Mouse (Mus musculus) forebrain, embryonic 14.5 days (tissue): Measurements from ENCODE around the gene Bri3bp. TPM values are rescaled to one million over a fixed set of nuclear protein-coding genes. Genes with fewer than 3 reads are reported as not detected.

Experiments used
- ATAC-seq: fragments of 200-750 bp; cut with Nextera tagmentation; 2 replicates; pipeline ENCODE4 v1.8.0; 2017; ENCODE audit warnings: mild to moderate bottlenecking, moderate library complexity
- DNase-seq: peaks from one replicate; pipeline ENCODE4 v3.0.0-alpha.2; 2015; ENCODE audit warnings: low spot score
- H3K27ac ChIP-seq: fragments of 300-500 bp; sonication (generic); 2 replicates; pipeline ENCODE4 v1.5.1; 2014; ENCODE audit warnings: low read depth, mild to moderate bottlenecking, control low read depth, low read length, moderate library complexity
- H3K27me3 ChIP-seq: fragments of 300-500 bp; sonication (generic); replicated peaks from 2 replicates; pipeline ENCODE4 v1.6.1; 2014; ENCODE audit warnings: low read length, control low read depth, mixed read lengths; ENCODE audit not compliant: control insufficient read depth, insufficient read depth
- H3K36me3 ChIP-seq: fragments of 300-500 bp; sonication (generic); 2 replicates; pipeline ENCODE4 v1.6.1; 2014; ENCODE audit warnings: low read length, control low read depth; ENCODE audit not compliant: control insufficient read depth, insufficient read depth
- H3K4me1 ChIP-seq: fragments of 300-500 bp; sonication (generic); 2 replicates; pipeline ENCODE4 v1.6.1; 2014; ENCODE audit warnings: antibody characterized with exemption, low read length, control low read depth; ENCODE audit not compliant: control insufficient read depth, insufficient read depth
- H3K4me2 ChIP-seq: fragments of 300-500 bp; sonication (generic); 2 replicates; pipeline ENCODE4 v1.6.1; 2014; ENCODE audit warnings: mild to moderate bottlenecking, control low read depth, low read length
- H3K4me3 ChIP-seq: fragments of 300-500 bp; sonication (generic); 2 replicates; pipeline ENCODE4 v1.5.1; 2014; ENCODE audit warnings: low read depth, low read length, control low read depth
- H3K9ac ChIP-seq: fragments of 300-500 bp; sonication (generic); 2 replicates; pipeline ENCODE4 v1.6.1; 2014; ENCODE audit warnings: mild to moderate bottlenecking, low read length, control low read depth, moderate library complexity
- H3K9me3 ChIP-seq: fragments of 300-500 bp; sonication (generic); replicated peaks from 2 replicates; pipeline ENCODE4 v1.6.1; 2016; ENCODE audit warnings: low read length, control low read depth, mixed read lengths; ENCODE audit not compliant: control insufficient read depth
- WGBS: fragments of 180-500 bp; shearing (Covaris S2); extraction: QIAGEN DNeasy Blood & Tissue Kit; methylation state at CpG from one replicate; pipeline ENCODE4 v1.1.7; 2014; 5-methylcytosine and 5-hydroxymethylcytosine counted together
- polyA plus RNA-seq: library from polyadenylated mRNA; unstranded; fragments of >200 nt; fragmentation: Nextera tagmentation; extraction: Ambion mirVana; gene quantifications from 2 replicates; pipeline ENCODE4 v1.2.1, GENCODE M21; 2014

The Bri3bp gene
- polyA plus RNA-seq, 1 experiment from 2014 or later = 26.0 TPM

DNA sequence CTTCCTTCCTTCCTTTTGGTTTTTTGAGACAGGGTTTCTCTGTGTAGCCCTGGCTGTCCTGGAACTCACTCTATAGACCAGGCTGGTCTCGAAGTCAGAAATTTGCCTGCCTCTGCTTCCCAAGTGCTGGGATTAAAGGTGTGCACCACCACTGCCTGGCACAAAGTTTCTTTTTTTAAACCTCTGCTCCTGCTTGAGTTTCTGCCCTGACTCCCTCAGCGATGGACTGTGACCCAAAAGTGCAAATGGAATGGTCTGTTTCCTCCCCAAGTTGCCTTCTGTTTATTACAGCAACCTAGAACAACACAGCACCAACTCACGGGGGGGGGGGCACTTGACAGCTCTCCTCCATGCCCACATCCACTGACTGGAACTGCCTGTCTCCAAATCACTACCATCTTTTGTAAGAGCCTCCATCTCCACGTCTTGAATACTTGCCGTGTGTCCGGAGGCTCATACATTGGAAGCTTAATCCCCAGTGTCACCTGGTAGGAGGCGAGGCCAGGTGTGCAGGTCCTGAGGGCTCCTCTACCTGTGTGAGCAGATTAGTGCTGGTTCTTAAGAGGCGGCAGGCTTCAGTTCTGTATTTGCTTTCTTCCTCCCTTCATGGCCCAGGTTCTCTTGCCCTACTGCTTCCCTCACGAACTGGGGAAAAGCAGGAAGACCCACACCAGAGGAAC, 31.6 kb downstream of the Bri3bp start:
- H3K27me3 ChIP-seq = no peaks in the 10 kb centered on the region
- DNase-seq (no peak), ATAC-seq (no peak)
- H3K9me3 ChIP-seq = no peaks in the 10 kb centered on the region
- no peak overlapping the region for H3K27ac ChIP-seq
- 82% methylated on average over 9 of the region's 9 CpGs for WGBS
- no peaks in the 10 kb centered on the region for H3K36me3 ChIP-seq
- peaks cover 14% of the 10 kb centered on the region for H3K4me1 ChIP-seq
- no peak overlapping the region for H3K4me2 ChIP-seq
- H3K9ac ChIP-seq = no peak overlapping the region
- H3K4me3 ChIP-seq = no peak overlapping the region

- ATAC-seq (no peak), DNase-seq (no peak)
- H3K27me3 ChIP-seq = no peaks in the 10 kb centered on the region
- H3K4me2 ChIP-seq = peak overlapping the region; percentile 83
- H3K9ac ChIP-seq = peak overlapping the region; percentile 79; the same call in 1 of the 2 replicates
- WGBS = 57% methylated on average over 12 of the region's 12 CpGs
- H3K9me3 ChIP-seq = no peaks in the 10 kb centered on the region
- peak overlapping the region; percentile 73 for H3K4me3 ChIP-seq
- H3K27ac ChIP-seq = no peak overlapping the region
- peaks cover 14% of the 10 kb centered on the region for H3K4me1 ChIP-seq
- H3K36me3 ChIP-seq = no peaks in the 10 kb centered on the region
Observed at GRCm38 (mm10) chr5:125475030-125475429, 33.7 kb downstream of the Bri3bp start.

DNA sequence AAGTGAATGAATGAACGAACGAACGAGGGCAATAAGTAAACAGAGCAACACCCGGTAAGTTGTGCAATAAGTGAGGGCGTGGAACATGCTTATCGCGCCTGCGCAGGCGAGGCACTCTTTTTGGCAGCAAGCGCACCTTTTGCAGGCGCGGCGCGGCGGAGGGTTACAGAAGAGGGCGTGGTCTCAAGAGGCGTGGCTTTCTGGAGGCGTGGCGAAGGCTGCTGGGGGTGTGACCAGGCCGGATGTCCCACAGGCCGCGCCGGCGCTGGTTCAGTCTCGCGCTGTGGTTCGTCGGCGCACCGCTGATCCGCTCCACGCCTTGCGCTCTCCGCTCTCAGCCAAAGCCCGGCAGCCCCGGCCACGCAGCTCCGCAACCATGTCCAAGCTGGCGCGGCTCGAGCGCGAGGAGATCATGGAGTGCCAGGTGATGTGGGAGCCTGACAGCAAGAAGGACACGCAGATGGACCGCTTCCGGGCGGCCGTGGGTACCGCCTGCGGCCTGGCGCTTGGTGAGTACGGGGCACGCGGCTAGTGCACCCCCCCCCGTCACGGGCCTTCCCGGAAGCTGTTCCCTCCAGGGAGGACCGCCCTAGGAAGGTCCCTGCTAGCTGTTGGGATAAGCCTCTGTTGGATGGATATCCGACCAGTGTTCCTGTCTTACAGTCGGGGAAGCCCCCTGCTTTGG, 34.4 kb downstream of the Bri3bp start, which contains the start of gene Aacs:
TSS of gene Aacs (plus strand) at position 214 of the 685 bp plus-strand sequence.
- H3K27me3 ChIP-seq = no peaks in the 10 kb centered on the region
- ATAC-seq (peak; percentile 95), DNase-seq (peak; percentile 97)
- peak within 1 kb of the TSS; percentile 79 for H3K9ac ChIP-seq
- under 1% methylated on average over 56 of the region's 60 CpGs for WGBS
- H3K4me3 ChIP-seq = peak within 1 kb of the TSS; percentile 73
- H3K4me1 ChIP-seq = peaks cover 14% of the 10 kb centered on the region
- H3K27ac ChIP-seq = peak within 1 kb of the TSS; percentile 72; the same call in 1 of the 2 replicates
- peak within 1 kb of the TSS; percentile 83 for H3K4me2 ChIP-seq
- no peaks in the 10 kb centered on the region for H3K36me3 ChIP-seq
- no peaks in the 10 kb centered on the region for H3K9me3 ChIP-seq

- H3K9me3 ChIP-seq = no peaks in the 10 kb centered on the region
- peaks cover 14% of the 10 kb centered on the region for H3K4me1 ChIP-seq
- peak overlapping the region; percentile 79 for H3K9ac ChIP-seq
- H3K36me3 ChIP-seq = no peaks in the 10 kb centered on the region
- H3K4me3 ChIP-seq = peak overlapping the region; percentile 73
- ATAC-seq (no peak; the same call in 1 of the 2 replicates), DNase-seq (peak; percentile 34)
- peak overlapping the region; percentile 72; the same call in 1 of the 2 replicates for H3K27ac ChIP-seq
- 13% methylated on average over 5 of the region's 5 CpGs for WGBS
- peak overlapping the region; percentile 83 for H3K4me2 ChIP-seq
- no peaks in the 10 kb centered on the region for H3K27me3 ChIP-seq
Observed at GRCm38 (mm10) chr5:125476286-125476625, 34.9 kb downstream of the Bri3bp start.

- ATAC-seq (no peak), DNase-seq (no peak)
- no peaks in the 10 kb centered on the region for H3K36me3 ChIP-seq
- peak overlapping the region; percentile 83 for H3K4me2 ChIP-seq
- peak overlapping the region; percentile 73 for H3K4me3 ChIP-seq
- peak overlapping the region; percentile 79 for H3K9ac ChIP-seq
- no peaks in the 10 kb centered on the region for H3K9me3 ChIP-seq
- WGBS = 57% methylated on average over 7 of the region's 7 CpGs
- H3K27me3 ChIP-seq = no peaks in the 10 kb centered on the region
- H3K27ac ChIP-seq = no peak overlapping the region
- H3K4me1 ChIP-seq = peaks cover 14% of the 10 kb centered on the region
Observed at GRCm38 (mm10) chr5:125476799-125477198, 35.4 kb downstream of the Bri3bp start.

DNA sequence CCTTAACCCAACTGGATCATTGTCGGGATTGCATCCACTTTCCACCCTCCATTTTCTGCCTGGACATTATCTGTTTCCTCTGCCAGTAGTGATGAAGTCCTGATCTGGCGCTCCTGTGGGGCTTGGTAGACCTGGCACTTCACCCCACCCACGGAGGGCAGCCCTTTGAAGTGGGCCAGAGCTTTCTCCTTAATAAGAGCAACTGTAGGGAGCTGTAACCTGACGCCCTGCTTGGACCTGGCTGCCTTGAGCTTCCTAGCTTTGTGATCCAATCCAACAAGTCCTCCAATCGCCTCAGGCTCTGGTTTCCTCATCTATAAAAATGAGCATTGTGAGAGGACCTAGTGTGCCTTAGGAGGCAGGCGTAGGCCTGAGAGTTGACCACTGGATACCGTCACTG, 36.2 kb downstream of the Bri3bp start:
- Histone ChIP-seq H3K4me2 (peak overlapping the region; percentile 83), H3K9ac (no peak overlapping the region), H3K9me3 (no peaks in the 10 kb centered on the region), H3K27me3 (no peaks in the 10 kb centered on the region), H3K36me3 (peaks cover 2% of the 10 kb centered on the region), H3K4me3 (peak overlapping the region; percentile 73; the same call in 1 of the 2 replicates), H3K27ac (no peak overlapping the region), H3K4me1 (peaks cover 14% of the 10 kb centered on the region)
- 64% methylated on average over 7 of the region's 7 CpGs for WGBS
- DNase-seq (no peak), ATAC-seq (no peak)

- ATAC-seq (no peak), DNase-seq (no peak)
- H3K9me3 ChIP-seq = no peaks in the 10 kb centered on the region
- H3K4me3 ChIP-seq = no peak overlapping the region
- no peaks in the 10 kb centered on the region for H3K27me3 ChIP-seq
- H3K9ac ChIP-seq = no peak overlapping the region
- no peak overlapping the region; the same call in 1 of the 2 replicates for H3K4me2 ChIP-seq
- 89% methylated on average over 7 of the region's 7 CpGs for WGBS
- H3K36me3 ChIP-seq = peaks cover 7% of the 10 kb centered on the region
- H3K4me1 ChIP-seq = peaks cover 14% of the 10 kb centered on the region
- H3K27ac ChIP-seq = no peak overlapping the region
Observed at GRCm38 (mm10) chr5:125478037-125478436, 36.7 kb downstream of the Bri3bp start.

DNA sequence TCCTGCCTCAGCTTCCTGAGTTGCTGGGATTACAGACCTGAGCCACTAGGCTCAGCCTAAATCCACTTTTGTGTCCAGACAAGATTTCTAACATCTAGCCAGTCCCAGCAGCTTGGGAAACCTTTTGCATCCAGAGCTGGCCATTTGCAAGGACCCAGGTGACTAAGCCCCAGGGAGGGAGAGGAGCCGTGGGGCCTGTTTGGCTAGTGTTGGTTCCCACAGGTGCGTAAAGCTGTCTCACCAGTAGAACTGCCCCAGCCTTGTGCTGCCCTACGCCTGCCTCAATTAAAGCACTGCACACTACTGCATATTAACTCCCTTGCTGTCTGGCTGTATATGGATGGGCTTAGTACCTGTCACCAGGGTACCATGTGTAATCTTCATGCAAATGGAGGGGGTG, 38.0 kb downstream of the Bri3bp start:
- Histone ChIP-seq H3K9me3 (no peaks in the 10 kb centered on the region), H3K4me3 (no peak overlapping the region), H3K4me1 (peaks cover 14% of the 10 kb centered on the region), H3K9ac (no peak overlapping the region), H3K27ac (no peak overlapping the region), H3K27me3 (no peaks in the 10 kb centered on the region), H3K4me2 (no peak overlapping the region), H3K36me3 (peaks cover 18% of the 10 kb centered on the region)
- no peak for ATAC-seq
- no peak for DNase-seq
- 92% methylated on average over 3 of the region's 3 CpGs for WGBS
